Mouse (Mus musculus): ENCODE measurements around the gene Nrg4. TPM values are rescaled to one million over a fixed set of nuclear protein-coding genes. Genes with fewer than 3 reads are reported as not detected.

Gene Nrg4
- not detected in 2 replicates for polyA plus RNA-seq (2012)

DNA sequence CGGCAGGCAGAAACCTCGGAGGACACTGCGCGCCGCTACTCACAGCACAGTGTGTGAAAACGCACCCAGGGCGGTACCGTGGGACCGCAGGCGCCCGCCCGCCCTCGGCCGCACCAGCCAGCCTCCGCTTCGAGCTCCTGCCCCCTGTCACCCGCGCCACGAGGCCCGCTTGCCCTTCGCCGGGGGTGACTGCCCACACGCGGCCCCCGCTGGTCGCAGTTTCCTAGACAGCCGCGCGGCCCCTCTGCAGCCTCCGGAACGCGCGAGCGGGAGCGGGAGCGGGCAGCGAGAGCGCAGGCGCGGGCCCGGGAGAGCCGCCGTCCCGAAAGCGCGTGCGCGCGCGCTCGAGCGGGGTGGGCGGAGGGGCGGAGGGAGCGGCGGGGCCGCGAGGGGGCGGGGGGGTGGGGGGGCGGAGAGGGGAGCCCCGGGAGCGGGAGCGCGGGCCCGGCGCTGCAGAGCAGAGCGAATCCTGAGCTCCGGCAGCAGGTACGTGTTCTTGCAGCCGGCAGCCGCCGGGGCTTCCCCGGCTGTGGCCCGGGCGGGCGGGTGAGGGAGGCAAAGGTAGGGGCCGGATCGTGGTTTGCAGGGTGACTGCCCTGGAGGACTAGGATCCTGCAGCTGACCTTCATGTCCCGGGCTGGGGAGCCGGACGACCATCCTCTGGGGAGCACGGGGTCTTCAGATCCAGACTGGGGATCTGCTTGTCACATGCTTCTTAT, at the start of gene Nrg4, which contains the start of gene Tmem266:
Gene Nrg4, minus strand, starts transcription at position 330 of the 719 bp plus-strand sequence.
Gene Tmem266, plus strand, starts transcription at position 399 of the 719 bp plus-strand sequence.
- no peak for TF ChIP-seq GATA1 (IDR thresholded peaks at IDR 0.05; ENCODE audit: low read length)

DNA sequence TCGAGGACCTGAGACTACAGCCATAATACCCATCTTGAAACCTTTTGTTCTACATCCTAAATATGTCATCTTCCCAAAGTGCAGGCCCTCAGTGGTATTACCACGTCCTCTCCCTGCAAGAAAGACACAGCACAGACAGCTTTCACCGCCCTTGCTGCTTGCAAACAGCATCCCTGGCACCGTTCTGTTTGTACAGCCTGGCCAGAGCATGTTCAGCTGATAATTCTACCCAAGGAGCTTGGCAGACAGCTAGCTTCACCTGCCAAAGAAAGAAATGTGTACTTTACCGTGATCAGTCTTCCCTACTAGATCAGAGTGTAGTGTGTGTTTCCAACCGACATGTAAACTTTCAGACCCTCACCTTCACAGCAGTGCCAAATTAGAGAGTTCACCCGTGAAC, 45.3 kb upstream of the Nrg4 start:
- TF ChIP-seq GATA1 (IDR thresholded peaks at IDR 0.05; ENCODE audit: low read length), result no peak

DNA sequence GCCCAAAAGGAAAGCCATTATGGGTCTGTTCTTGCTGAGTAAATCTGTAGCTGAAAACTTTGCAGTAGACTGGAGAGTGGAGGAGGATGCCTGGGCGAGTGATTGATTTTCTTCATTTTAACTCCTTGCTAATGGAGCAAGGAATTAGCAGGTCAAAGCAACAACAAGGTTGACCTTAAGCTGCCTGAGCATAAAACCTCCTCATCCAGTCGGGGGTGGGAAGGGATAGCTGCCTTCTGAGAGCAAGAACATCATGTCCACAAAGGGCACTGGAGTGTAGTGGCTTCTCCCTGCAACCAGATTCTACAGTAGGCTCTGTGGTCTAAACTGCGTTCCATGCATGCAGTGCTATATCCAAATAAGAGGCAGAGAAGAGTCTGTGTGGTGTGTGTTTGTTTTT, 41.4 kb upstream of the Nrg4 start:
- no peak for TF ChIP-seq GATA1 (IDR thresholded peaks at IDR 0.05; ENCODE audit: low read length)

DNA sequence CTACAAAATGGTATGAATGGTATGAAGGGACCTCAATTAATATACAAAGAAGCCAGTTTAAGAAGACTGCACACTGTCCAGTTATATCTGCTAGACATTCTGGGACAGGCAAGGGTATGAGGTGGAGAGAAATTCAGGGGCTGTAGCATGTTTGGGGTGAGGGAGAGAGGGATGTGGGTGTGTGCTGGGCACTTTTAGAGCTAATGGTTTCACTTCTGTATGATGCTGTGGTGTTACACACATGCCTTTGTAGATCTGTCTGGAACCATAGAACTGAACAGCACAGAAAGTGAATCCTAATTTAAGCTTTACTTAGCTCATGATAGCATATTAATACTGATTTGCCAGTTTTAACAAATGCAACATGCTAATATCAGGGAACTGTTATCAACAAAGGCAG, 37.1 kb upstream of the Nrg4 start:
- TF ChIP-seq GATA1 (IDR thresholded peaks at IDR 0.05; ENCODE audit: low read length), result no peak

DNA sequence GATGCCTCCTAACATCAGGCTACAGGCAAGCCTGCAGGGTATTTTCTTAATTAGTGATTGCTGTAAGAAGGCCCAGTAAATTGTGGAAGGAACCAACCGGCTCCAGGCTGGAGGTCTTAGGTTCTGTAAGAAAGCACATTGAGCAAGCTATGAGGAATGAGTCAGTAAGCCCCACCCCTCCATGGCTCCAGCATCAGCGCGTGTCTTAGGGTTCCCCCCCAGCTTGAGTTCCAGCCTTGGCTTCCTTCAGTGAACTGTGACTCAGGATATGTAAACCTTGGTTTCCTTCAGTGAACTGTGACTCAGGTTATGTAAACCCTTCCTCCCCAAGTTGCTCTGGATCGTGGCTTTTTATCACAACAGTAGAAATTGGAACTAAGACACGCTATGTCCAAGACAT, 35.3 kb upstream of the Nrg4 start:
- TF ChIP-seq GATA1 (IDR thresholded peaks at IDR 0.05; ENCODE audit: low read length), result no peak

DNA sequence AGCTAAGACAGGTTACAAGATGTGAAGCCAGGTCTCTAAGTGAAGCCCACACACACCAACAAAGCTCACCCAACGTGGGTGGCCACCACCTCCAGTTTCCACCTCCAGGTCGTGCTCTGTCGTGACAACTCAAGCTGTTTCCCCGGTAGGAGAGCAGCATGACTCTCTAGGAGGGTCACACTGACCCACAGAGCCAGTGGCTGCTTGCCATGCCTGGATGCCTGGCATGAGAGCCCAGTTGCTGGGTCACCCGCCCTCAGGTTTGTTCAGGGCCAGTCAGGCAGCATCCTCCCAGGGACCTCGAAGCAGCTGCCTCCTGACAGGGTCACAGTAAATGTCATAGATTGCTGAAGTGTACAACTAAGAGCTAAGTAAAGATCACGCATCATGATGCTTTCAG, 34.2 kb upstream of the Nrg4 start:
- TF ChIP-seq GATA1 (IDR thresholded peaks at IDR 0.05; ENCODE audit: low read length), result no peak

DNA sequence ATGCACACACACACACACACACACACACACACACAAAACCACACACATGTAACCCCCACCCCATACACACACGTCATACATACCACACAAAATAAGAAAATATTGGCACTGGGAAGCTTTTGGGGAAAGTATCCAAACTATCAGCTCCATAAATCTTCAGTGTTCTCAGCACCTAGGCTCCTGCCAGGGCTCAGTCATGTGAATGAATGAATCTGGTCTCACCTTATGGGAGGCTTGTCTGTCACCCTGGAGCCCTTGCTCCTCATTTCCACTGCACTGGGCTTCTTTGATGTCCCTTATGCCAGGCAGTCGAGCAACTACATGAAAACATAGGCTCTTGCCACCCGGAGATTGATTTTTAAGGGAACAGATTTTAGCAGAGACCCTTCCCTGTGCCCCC, 33.7 kb upstream of the Nrg4 start:
- TF ChIP-seq GATA1 (IDR thresholded peaks at IDR 0.05; ENCODE audit: low read length), result no peak

DNA sequence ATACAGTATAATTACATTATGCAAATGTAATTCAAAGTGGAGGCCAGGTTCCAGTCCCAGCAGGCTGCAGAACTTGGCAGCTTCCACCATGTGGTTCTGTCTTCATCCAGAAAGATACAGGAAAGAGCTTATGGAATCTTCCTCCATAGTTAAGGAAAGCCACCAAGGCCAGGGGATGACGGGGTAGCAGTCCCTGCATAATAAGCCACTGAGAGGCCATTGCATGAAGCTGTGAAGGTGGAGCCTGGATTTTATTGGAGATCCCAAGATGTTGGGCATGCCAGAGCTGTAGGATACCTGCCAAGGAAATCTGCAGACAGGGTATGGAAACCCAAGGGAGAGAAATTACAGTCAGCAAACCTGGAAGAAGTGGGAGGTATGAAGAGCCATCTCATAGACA, 30.5 kb upstream of the Nrg4 start:
- TF ChIP-seq GATA1 (IDR thresholded peaks at IDR 0.05; ENCODE audit: low read length), result no peak

DNA sequence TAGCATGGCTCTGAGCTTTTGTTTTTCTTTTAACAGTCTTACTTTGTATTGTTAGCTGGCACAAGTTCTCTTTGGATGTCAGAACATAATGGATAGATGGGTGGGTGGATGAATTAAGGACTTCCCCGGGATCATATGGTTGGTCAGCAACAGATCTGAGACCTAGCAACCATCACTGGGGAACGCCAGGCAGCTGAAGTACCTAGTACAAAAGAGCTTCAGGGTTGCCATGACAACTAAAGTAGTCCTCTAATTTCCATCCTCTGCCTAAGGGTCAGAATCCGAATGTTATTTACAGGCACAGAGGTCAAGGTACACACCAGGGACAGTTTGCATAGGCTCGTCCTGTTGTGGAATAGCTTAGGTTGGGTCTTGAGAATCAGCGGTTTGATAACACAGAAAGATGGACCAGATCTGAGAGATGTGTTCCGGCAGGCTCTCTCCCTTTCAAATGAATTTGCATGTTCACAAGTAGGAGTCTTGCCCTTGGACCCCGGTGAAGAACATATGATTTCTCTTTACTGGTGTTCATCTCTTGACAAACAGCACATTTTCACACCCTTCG, 28.7 kb upstream of the Nrg4 start:
- TF ChIP-seq GATA1 (IDR thresholded peaks at IDR 0.05; ENCODE audit: low read length), result no peak

DNA sequence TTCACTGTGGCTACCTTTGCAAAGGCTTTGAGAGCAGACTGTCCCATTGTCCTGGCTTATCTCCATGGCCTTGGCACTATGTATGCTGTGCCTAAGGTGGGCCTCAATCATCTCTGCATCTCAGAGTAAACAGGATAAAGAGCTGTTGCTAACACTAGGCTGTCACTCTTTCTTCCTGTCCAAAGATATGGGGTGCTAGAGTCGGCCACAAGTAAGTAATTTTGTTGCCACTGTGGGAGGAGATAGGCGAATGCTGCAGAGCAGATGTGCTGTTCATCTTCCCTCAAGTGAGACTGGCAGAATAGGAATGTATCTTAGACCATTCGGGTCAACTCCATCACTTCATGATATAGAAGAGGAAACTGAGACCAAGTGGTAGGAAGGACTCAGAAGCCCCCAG, 28.0 kb upstream of the Nrg4 start:
- no peak for TF ChIP-seq GATA1 (IDR thresholded peaks at IDR 0.05; ENCODE audit: low read length)

DNA sequence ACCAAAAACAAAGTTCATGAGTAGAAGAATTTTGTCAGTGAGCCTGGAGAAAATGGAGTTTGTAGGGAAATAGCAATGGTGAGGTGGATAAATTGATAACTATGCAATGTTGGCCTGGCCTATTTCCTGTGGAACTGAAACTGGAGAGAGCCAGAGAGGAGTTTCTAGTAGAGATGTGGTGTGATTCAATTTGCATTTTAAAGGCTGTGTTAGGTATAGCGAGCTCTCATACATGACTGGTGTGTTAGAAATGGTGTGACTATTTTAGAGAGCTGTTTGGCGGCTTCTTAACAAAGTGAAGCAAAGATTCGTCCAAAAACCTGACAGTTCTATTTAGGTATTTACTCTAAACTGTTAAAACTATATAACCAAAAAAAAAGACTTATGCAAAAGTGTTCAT, 22.0 kb upstream of the Nrg4 start:
- TF ChIP-seq GATA1 (IDR thresholded peaks at IDR 0.05; ENCODE audit: low read length), result no peak

DNA sequence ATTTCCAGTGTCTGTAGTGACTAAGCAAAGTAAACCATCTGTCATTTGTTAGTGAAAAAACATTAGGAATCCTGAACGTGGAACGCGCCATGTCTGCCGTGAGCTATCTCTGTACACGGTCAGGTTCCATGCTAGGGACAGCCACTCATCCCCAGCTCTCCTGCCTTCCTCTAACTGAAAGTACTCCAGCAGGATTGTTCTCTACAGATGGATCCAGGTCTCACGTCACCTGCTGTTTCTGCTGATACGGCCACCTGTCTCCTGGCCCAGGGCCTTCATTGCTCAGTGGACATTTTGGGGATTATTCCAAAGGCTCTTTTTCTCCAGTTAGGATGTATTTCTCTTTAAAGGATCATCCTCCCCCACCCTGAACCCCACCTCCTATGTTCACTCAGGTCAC, 18.7 kb upstream of the Nrg4 start:
- no peak for TF ChIP-seq GATA1 (IDR thresholded peaks at IDR 0.05; ENCODE audit: low read length)

DNA sequence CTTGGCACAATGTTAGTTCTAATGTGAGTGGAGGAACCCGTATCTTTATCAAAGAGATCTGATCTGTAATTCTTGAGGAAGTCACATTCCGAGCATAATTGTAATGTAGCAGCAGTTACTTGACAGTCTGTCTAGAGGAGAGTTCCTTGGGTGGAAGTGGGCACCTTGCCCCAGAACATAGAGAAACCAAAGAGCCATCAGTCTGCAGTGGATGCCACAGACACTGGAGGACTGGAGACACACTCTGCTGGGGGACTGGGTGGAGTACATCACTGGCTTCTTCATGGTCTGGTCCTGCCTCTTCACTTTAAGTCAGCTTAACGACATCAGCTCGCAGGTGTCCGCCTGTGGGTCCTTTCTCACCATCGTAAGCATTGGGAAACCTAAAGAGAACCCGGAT, 17.5 kb upstream of the Nrg4 start:
- no peak for TF ChIP-seq GATA1 (IDR thresholded peaks at IDR 0.05; ENCODE audit: low read length)

DNA sequence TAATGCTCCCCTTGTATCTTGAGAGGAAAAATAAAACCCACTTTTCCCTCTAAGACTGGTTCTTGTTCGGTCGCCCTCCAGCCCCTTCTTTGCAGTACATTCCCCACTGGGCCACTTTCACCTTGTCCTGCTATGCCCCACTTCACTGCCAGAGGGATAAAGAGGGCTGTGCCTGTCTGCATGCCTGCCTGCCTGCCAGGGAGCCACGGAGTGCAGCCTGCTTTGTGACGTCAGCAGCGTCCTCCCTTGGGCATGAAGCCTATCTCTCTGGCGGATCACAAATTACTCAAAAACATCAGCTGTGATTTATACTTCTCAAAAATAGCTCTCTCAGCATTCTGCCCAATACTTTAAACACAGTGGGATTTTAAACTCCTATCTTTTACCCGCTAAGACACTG, 6.3 kb upstream of the Nrg4 start:
- no peak for TF ChIP-seq GATA1 (IDR thresholded peaks at IDR 0.05; ENCODE audit: low read length)

DNA sequence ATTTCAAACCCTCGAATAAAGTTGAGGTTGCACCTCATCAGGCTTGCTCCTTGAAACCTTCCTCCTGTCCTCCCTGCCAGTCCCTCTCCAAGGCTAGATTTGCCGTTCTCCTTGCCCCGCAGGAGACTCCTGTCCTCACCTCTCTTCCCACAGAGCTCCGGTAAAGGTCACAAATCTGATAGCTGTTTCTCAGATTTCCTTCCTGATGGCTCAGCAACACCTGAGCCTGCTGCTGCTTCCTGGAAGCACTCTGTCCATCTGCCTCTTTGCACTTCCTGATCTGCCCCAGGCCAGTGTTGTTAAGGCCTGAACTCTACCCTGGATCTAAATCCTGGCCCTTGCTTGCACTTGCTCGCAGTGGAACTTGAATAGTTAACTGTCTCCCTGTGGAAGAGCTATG, 5.8 kb upstream of the Nrg4 start:
- no peak for TF ChIP-seq GATA1 (IDR thresholded peaks at IDR 0.05; ENCODE audit: low read length)

DNA sequence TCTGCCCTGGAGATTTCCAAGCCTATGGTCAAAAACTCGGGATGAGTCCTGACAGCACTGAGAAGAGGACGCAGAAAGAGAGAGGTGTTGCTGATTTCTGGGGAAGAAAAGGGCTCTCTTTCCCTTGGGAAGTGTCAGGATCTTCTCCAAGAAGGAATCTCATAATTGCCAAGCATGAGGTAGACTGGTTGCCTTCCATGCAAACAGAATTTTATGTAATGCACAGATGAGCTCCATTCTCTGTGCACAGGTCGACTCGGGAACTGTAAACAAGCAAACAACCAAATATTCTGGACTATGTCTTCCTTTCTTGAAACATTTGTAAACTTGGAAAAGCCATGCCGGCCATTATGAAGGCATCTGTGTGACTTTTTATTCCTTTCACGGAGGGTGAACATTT, 2.8 kb upstream of the Nrg4 start:
- no peak for TF ChIP-seq GATA1 (IDR thresholded peaks at IDR 0.05; ENCODE audit: low read length)

DNA sequence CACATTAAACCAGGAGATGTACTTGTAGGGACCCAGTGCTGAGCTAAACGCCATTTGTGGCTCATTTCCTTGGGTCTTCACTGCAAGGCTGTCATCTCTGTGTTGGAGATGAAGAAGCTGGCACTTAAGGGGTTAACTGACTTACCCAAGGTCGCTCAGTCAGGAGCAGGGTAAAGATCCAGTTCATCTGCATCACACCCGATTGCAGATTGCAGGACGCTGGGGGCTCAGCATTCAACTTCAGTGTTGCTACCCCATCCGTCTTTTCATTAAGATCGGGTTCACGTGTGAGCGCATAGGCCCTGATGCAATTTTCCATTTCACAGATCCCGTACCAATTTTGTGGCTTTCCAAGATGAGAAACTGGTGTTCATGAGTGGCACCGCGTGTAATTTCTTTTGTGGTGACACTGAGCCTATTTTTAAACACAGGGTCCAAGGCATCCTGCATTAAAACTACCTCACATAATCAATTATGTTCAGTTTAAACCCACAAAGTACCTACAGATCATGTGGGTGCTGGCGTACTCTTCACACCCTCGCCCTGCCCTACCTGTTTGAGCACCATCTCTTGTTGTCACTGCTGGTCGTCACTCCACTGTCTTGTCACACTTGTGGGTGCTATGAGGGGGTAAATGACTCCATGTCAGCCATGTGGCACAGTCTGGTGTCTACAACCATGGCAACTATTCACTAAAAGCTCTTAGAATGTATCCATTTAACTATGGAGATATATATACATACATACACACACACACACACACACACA, 1.7 kb upstream of the Nrg4 start:
- no peak for TF ChIP-seq GATA1 (IDR thresholded peaks at IDR 0.05; ENCODE audit: low read length)
